Mouse (Mus musculus) midbrain, embryonic 12.5 days (tissue): ENCODE data around the gene Rflna. TPM values are rescaled to one million over a fixed set of nuclear protein-coding genes. Genes with fewer than 3 reads are reported as not detected.
A peak's percentile ranks its signal among the peaks of the same experiment; 100 is the strongest.

Experiments
- ATAC-seq: fragments of 200-750 bp; cut with Nextera tagmentation; 2 replicates; pipeline ENCODE4 v1.8.0; 2017; ENCODE audit warnings: low read depth, moderate TSS enrichment, moderate library complexity; ENCODE audit not compliant: low FRiP score
- H3K27ac ChIP-seq: fragments of 300-500 bp; sonication (generic); replicated peaks from 2 replicates; pipeline ENCODE4 v1.5.1; 2016; ENCODE audit warnings: mild to moderate bottlenecking
- H3K27me3 ChIP-seq: fragments of 300-500 bp; sonication (generic); 2 replicates; pipeline ENCODE4 v1.6.1; 2016; ENCODE audit warnings: mild to moderate bottlenecking
- H3K36me3 ChIP-seq: fragments of 300-500 bp; sonication (generic); 2 replicates; pipeline ENCODE4 v1.6.1; 2016
- H3K4me1 ChIP-seq: fragments of 300-500 bp; sonication (generic); 2 replicates; pipeline ENCODE4 v1.6.1; 2016
- H3K4me2 ChIP-seq: fragments of 300-500 bp; sonication (generic); replicated peaks from 2 replicates; pipeline ENCODE4 v1.6.1; 2016; ENCODE audit warnings: mild to moderate bottlenecking, moderate library complexity
- H3K4me3 ChIP-seq: fragments of 300-500 bp; sonication (generic); 2 replicates; pipeline ENCODE4 v1.5.1; 2016; ENCODE audit warnings: mild to moderate bottlenecking
- H3K9ac ChIP-seq: fragments of 300-500 bp; sonication (generic); replicated peaks from 2 replicates; pipeline ENCODE4 v1.6.1; 2016; ENCODE audit warnings: mild to moderate bottlenecking, moderate library complexity
- H3K9me3 ChIP-seq: fragments of 300-500 bp; sonication (generic); 2 replicates; pipeline ENCODE4 v1.6.1; 2016; ENCODE audit warnings: mild to moderate bottlenecking
- WGBS: fragments of 180-500 bp; shearing (Covaris S2); methylation state at CpG from one replicate; pipeline ENCODE4 v1.1.7; 2016; 5-methylcytosine and 5-hydroxymethylcytosine counted together
- polyA plus RNA-seq: library from polyadenylated mRNA; unstranded; fragments of >200 nt; fragmentation: Nextera tagmentation; extraction: Ambion mirVana; gene quantifications from 2 replicates; pipeline ENCODE4 v1.2.1, GENCODE M21; 2016

The Rflna gene
- polyA plus RNA-seq, 1 experiment from 2014 or later = 12.1 TPM

GRCm38 (mm10) chr5:124986222-124986621, 16.8 kb upstream of the Rflna start:
- no peak for ATAC-seq
- 84% methylated on average over 5 of the region's 5 CpGs for WGBS
- H3K4me1 ChIP-seq = no peaks in the 10 kb centered on the region; the same call in 1 of the 2 replicates

DNA sequence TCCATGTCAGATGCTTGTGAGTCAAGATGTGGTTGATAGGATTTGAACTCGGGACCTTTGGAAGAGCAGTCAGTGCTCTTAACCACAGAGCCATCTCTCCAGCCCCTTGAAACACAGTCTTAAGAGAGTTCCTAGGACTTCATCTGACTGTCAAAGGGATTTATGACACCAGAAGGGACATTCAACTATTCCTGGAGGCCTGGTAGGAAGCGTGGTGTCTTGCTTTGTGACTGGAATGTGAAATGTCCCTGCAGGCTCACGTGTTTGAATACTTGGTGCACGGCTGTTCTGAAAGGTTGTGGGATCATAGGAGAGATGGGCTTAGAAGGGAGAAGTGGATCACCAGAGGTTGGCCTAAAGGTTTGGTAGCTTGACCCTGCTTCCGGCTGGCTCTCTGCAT, 16.4 kb upstream of the Rflna start:
- H3K4me1 ChIP-seq = no peaks in the 10 kb centered on the region; the same call in 1 of the 2 replicates
- H3K9ac ChIP-seq = no peak overlapping the region
- WGBS = 89% methylated on average over 5 of the region's 5 CpGs
- no peak overlapping the region for H3K27ac ChIP-seq
- no peak overlapping the region for H3K4me3 ChIP-seq
- H3K9me3 ChIP-seq = peaks cover 16% of the 10 kb centered on the region
- no peak for ATAC-seq
- H3K27me3 ChIP-seq = no peaks in the 10 kb centered on the region
- no peaks in the 10 kb centered on the region for H3K36me3 ChIP-seq
- no peak overlapping the region for H3K4me2 ChIP-seq

More at GRCm38 (mm10) chr5:124986222-124986621, 16.8 kb upstream of the Rflna start:
- Histone ChIP-seq H3K9ac (no peak overlapping the region), H3K9me3 (peaks cover 16% of the 10 kb centered on the region), H3K4me2 (no peak overlapping the region), H3K27ac (no peak overlapping the region), H3K27me3 (no peaks in the 10 kb centered on the region), H3K4me3 (no peak overlapping the region), H3K36me3 (no peaks in the 10 kb centered on the region)

- Histone ChIP-seq H3K4me3 (no peak overlapping the region), H3K4me2 (no peak overlapping the region), H3K27me3 (0 out of 2 replicates have a peak, but pooled peaks cover 5% of the 10 kb centered on the region), H3K4me1 (no peaks in the 10 kb centered on the region; the same call in 1 of the 2 replicates), H3K36me3 (no peaks in the 10 kb centered on the region), H3K27ac (no peak overlapping the region), H3K9ac (no peak overlapping the region), H3K9me3 (no peaks in the 10 kb centered on the region)
- no peak for ATAC-seq
- 91% methylated on average over 2 of the region's 2 CpGs for WGBS
Measured at GRCm38 (mm10) chr5:124989724-124990123, 13.3 kb upstream of the Rflna start.

DNA sequence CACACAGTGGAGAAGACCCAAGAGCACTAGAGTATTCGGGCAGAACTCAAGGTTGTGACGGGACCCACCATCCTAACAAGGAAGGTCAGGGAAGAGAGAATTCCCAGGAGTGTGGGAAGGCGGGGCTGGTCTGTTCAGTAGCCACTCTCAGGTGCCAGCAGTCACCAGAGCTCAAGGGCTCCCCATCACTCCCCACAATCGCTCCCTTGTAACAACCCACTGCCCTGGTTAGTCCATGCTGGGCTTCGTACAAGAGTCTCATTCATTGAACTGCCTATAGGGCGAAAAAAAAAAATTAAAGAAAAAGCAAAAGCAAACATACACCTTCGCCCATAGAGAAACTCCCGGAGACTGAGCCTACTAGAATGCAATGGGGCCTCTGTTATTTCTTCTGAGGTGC, 10.7 kb upstream of the Rflna start:
- Histone ChIP-seq H3K4me1 (no peaks in the 10 kb centered on the region; the same call in 1 of the 2 replicates), H3K27ac (no peak overlapping the region), H3K4me2 (no peak overlapping the region), H3K27me3 (0 out of 2 replicates have a peak, but pooled peaks cover 5% of the 10 kb centered on the region), H3K9me3 (no peaks in the 10 kb centered on the region), H3K9ac (no peak overlapping the region), H3K36me3 (no peaks in the 10 kb centered on the region), H3K4me3 (no peak overlapping the region)
- 86% methylated on average over 8 of the region's 8 CpGs for WGBS
- ATAC-seq = no peak

GRCm38 (mm10) chr5:124992891-124993290, 10.1 kb upstream of the Rflna start:
- Histone ChIP-seq H3K27ac (no peak overlapping the region), H3K27me3 (0 out of 2 replicates have a peak, but pooled peaks cover 5% of the 10 kb centered on the region), H3K9me3 (no peaks in the 10 kb centered on the region), H3K36me3 (no peaks in the 10 kb centered on the region), H3K9ac (no peak overlapping the region), H3K4me2 (no peak overlapping the region), H3K4me1 (no peaks in the 10 kb centered on the region; the same call in 1 of the 2 replicates), H3K4me3 (no peak overlapping the region)
- WGBS = 87% methylated on average over 11 of the region's 11 CpGs
- ATAC-seq = no peak

GRCm38 (mm10) chr5:124996816-124997215, 6.2 kb upstream of the Rflna start:
- WGBS = 65% methylated on average over 6 of the region's 6 CpGs
- Histone ChIP-seq H3K27me3 (0 out of 2 replicates have a peak, but pooled peaks cover 5% of the 10 kb centered on the region), H3K36me3 (no peaks in the 10 kb centered on the region), H3K4me1 (no peaks in the 10 kb centered on the region), H3K4me3 (no peak overlapping the region), H3K4me2 (no peak overlapping the region), H3K9ac (no peak overlapping the region), H3K9me3 (no peaks in the 10 kb centered on the region), H3K27ac (no peak overlapping the region)
- no peak for ATAC-seq

GRCm38 (mm10) chr5:124997913-124998312, 5.1 kb upstream of the Rflna start:
- H3K9me3 ChIP-seq = no peaks in the 10 kb centered on the region
- no peaks in the 10 kb centered on the region for H3K36me3 ChIP-seq
- peaks cover 4% of the 10 kb centered on the region for H3K4me1 ChIP-seq
- no peak overlapping the region for H3K4me2 ChIP-seq
- H3K27me3 ChIP-seq = 0 out of 2 replicates have a peak, but pooled peaks cover 2% of the 10 kb centered on the region
- no peak overlapping the region for H3K9ac ChIP-seq
- 97% methylated on average over 4 of the region's 4 CpGs for WGBS
- no peak for ATAC-seq
- H3K4me3 ChIP-seq = no peak overlapping the region
- no peak overlapping the region for H3K27ac ChIP-seq

- no peak overlapping the region for H3K27ac ChIP-seq
- no peaks in the 10 kb centered on the region for H3K9me3 ChIP-seq
- no peak overlapping the region for H3K9ac ChIP-seq
- ATAC-seq = no peak
- H3K4me1 ChIP-seq = peaks cover 18% of the 10 kb centered on the region
- no peaks in the 10 kb centered on the region for H3K36me3 ChIP-seq
- H3K4me2 ChIP-seq = no peak overlapping the region
- no peak overlapping the region for H3K4me3 ChIP-seq
- WGBS = 67% methylated on average over 10 of the region's 10 CpGs
- peaks cover 29% of the 10 kb centered on the region for H3K27me3 ChIP-seq
Measured at GRCm38 (mm10) chr5:125000756-125001250, 2.2 kb upstream of the Rflna start.

DNA sequence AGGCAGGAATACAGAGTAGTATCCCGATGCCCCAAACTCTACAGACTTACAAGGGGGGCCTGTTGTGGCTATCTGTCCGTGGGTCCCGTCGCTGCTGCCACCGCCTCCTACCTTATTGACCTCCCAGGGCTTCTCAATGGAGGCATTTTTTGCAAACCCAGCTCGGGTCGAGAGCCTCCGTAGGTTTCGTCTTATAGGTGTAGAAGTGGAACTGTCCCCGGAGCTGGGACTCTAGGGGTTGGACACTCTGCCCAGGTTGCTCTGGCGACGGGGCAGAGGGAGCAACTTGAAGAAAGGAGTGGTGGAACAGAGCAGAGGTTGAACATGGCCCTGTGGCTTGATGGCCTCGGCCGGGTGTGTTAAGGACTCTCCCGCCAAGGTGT, 843 bp downstream of the Rflna start:
- Histone ChIP-seq H3K9me3 (no peaks in the 10 kb centered on the region), H3K9ac (peak overlapping the region; percentile 51), H3K4me1 (peaks cover 30% of the 10 kb centered on the region), H3K36me3 (no peaks in the 10 kb centered on the region), H3K4me3 (peak overlapping the region; percentile 41), H3K27ac (no peak overlapping the region; the same call in 1 of the 2 replicates), H3K4me2 (peak overlapping the region; percentile 62), H3K27me3 (peaks cover 30% of the 10 kb centered on the region)
- no peak for ATAC-seq
- WGBS = 13% methylated on average over 15 of the region's 15 CpGs

DNA sequence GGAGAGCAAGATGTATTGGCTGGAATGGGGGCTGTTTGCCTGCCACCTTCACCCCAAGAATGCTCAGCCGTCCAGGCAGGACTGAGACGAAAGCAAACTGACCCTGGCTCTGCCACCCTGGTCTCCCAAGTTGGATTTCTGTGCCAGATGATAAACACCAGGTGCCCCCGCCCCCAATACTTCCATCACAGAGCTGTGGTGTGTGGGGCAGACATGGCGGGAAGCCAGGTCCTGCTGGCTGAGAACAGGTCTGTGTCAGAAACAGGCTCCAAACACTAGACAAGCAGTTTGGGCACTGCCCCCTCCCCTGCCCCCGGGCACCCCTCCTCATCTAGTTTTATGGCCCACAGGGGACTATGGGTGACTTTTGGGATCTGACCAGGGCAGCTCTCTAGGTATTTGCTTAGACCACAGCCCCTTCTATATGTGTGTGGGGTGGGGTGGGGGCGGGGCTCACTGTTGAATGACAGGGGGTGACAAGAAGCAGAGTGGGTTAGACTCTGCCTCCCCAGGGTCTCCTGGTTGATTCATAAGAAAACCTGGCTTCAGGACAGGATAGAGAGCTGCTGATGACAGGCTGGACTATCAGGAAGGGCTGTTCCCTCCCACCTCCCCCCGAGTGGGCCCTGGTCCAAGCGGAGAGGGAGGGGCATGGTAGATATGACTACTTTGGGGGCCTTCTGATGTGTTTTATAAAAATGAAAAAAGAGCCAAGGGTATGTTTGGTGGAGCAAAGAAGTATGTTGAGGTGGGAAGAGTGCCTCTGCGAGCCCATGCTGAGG, 3.0 kb downstream of the Rflna start:
- no peak for ATAC-seq
- no peak overlapping the region for H3K9ac ChIP-seq
- WGBS = 78% methylated on average over 9 of the region's 9 CpGs
- H3K27me3 ChIP-seq = peaks cover 30% of the 10 kb centered on the region
- H3K27ac ChIP-seq = no peak overlapping the region
- H3K4me3 ChIP-seq = no peak overlapping the region
- 0 out of 2 replicates have a peak, but pooled peaks cover 3% of the 10 kb centered on the region for H3K36me3 ChIP-seq
- no peak overlapping the region for H3K4me2 ChIP-seq
- H3K9me3 ChIP-seq = no peaks in the 10 kb centered on the region
- H3K4me1 ChIP-seq = peaks cover 30% of the 10 kb centered on the region

DNA sequence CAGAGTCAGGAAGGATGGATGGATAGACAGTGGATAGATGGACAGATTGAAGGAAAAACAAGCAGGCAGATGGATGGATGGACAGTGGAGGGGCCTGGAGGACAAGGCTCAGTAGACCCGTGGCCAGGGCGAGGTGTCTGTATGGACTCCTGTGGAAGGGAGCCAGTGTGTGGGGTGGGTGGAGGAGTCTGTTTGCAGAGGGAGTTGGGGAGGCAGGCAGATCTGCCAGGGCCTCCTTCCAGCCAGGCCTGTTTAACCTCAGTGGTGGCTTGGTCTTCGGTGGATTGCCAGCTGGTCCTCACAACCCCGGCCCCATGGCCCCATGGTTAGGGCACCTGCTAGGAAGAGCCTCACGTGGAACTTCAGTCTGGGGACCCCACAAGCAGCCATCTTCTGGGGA, 3.9 kb downstream of the Rflna start:
- Histone ChIP-seq H3K4me2 (no peak overlapping the region), H3K27me3 (peaks cover 30% of the 10 kb centered on the region), H3K9me3 (no peaks in the 10 kb centered on the region), H3K27ac (no peak overlapping the region), H3K36me3 (peaks cover 8% of the 10 kb centered on the region; the same call in 1 of the 2 replicates), H3K9ac (no peak overlapping the region), H3K4me3 (no peak overlapping the region), H3K4me1 (peaks cover 30% of the 10 kb centered on the region)
- no peak for ATAC-seq
- 93% methylated on average over 5 of the region's 5 CpGs for WGBS

DNA sequence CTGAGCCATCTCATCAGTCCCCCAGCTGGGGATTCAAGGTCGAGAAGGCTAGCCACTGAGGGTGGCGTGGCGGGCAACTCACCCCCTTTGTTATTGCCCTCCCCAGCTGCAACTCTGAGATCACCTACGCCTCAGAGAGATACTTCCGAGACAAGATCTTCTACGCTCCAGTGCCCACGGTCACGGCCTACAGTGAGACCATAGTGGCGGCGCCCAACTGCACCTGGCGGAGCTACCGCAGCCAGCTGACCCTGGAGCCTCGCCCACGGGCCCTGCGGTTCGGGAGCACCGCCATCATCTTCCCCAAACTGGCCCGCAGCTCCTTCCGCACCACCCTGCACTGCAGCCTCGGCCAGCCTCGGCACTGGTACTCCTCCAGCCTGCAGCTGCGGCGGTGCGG, 8.1 kb downstream of the Rflna start:
- peaks cover 8% of the 10 kb centered on the region for H3K4me1 ChIP-seq
- ATAC-seq = no peak
- H3K4me2 ChIP-seq = no peak overlapping the region
- H3K36me3 ChIP-seq = peaks cover 21% of the 10 kb centered on the region; the same call in 1 of the 2 replicates
- 91% methylated on average over 24 of the region's 24 CpGs for WGBS
- no peak overlapping the region for H3K4me3 ChIP-seq
- H3K27ac ChIP-seq = 0 out of 2 replicates have a peak overlapping the region, but pooled peaks have one; percentile 0
- no peaks in the 10 kb centered on the region for H3K27me3 ChIP-seq
- no peak overlapping the region for H3K9ac ChIP-seq
- no peaks in the 10 kb centered on the region for H3K9me3 ChIP-seq
